Mouse (Mus musculus) left cerebral cortex, postnatal 14 days (tissue): ENCODE data around the gene Hipk2. TPM values are rescaled to one million over a fixed set of nuclear protein-coding genes. Genes with fewer than 3 reads are reported as not detected.

Experiments used
- DNase-seq, 2 experiments: peaks; one replicate each; pipeline ENCODE4 v3.0.0; 2021 to 2022; ENCODE audit warnings: low spot score in 2 of 2, mixed read lengths in 1 of 2
- intact Hi-C: fragments of 180-260 bp; cut with DNase I; formaldehyde crosslinking; loops from one replicate; pipeline ENCODE4 v1.15.1; 2025
- total RNA-seq, 2 experiments: library from RNA; stranded (reverse); gene quantifications; 2 replicates each; pipeline ENCODE4 v1.2.3; 2021

Hipk2 gene
- total RNA-seq, 2 experiments from 2014 or later = 48.3 to 52.3 TPM

- no peak for DNase-seq
- intact Hi-C loops = no loop called here
Measured at GRCm38 (mm10) chr6:38840780-38841179, 35.2 kb downstream of the Hipk2 start.

- intact Hi-C loops = no loop called here
Measured at GRCm38 (mm10) chr6:38840380-38840779, 35.6 kb downstream of the Hipk2 start.

GRCm38 (mm10) chr6:38839891-38840290 is 36.1 kb downstream of the Hipk2 start:
- no peak for DNase-seq
- intact Hi-C loops = no loop called here

More at GRCm38 (mm10) chr6:38840380-38840779, 35.6 kb downstream of the Hipk2 start:
- DNase-seq = peak in 1 of 2 experiments; percentile 43

GRCm38 (mm10) chr6:38838061-38838460 is 37.9 kb downstream of the Hipk2 start:
- no peak for DNase-seq
- intact Hi-C loops = no loop called here

GRCm38 (mm10) chr6:38835217-38835616 is 40.7 kb downstream of the Hipk2 start:
- intact Hi-C loops = no loop called here
- no peak for DNase-seq

- intact Hi-C loops = no loop called here
- no peak for DNase-seq
Measured at GRCm38 (mm10) chr6:38834727-38835126, 41.2 kb downstream of the Hipk2 start.

- intact Hi-C loops = no loop called here
- no peak for DNase-seq
Measured at GRCm38 (mm10) chr6:38833721-38834120, 42.2 kb downstream of the Hipk2 start.

- intact Hi-C loops = no loop called here
- DNase-seq = no peak
Measured at GRCm38 (mm10) chr6:38829452-38829851, 46.5 kb downstream of the Hipk2 start.

- intact Hi-C loops = no loop called here
- DNase-seq = no peak
Measured at GRCm38 (mm10) chr6:38828211-38828610, 47.8 kb downstream of the Hipk2 start.

GRCm38 (mm10) chr6:38827435-38827834 is 48.5 kb downstream of the Hipk2 start:
- no peak for DNase-seq
- intact Hi-C loops = no loop called here

- intact Hi-C loops = no loop called here
- no peak for DNase-seq
Measured at GRCm38 (mm10) chr6:38826857-38827256, 49.1 kb downstream of the Hipk2 start.

- intact Hi-C loops = no loop called here
- no peak for DNase-seq
Measured at GRCm38 (mm10) chr6:38825886-38826285, 50.1 kb downstream of the Hipk2 start.

GRCm38 (mm10) chr6:38823827-38824226 is 52.1 kb downstream of the Hipk2 start:
- intact Hi-C loops = no loop called here
- DNase-seq = no peak

- no peak for DNase-seq
Measured at GRCm38 (mm10) chr6:38823164-38823563, 52.8 kb downstream of the Hipk2 start.

GRCm38 (mm10) chr6:38821686-38822085 is 54.3 kb downstream of the Hipk2 start:
- intact Hi-C loops = no loop called here
- no peak for DNase-seq

More at GRCm38 (mm10) chr6:38823164-38823563, 52.8 kb downstream of the Hipk2 start:
- intact Hi-C loops = no loop called here

- intact Hi-C loops = no loop called here
- no peak for DNase-seq
Measured at GRCm38 (mm10) chr6:38820862-38821261, 55.1 kb downstream of the Hipk2 start.

- intact Hi-C loops = no loop called here
Measured at GRCm38 (mm10) chr6:38816216-38816615, 59.7 kb downstream of the Hipk2 start.

GRCm38 (mm10) chr6:38815582-38815981 is 60.4 kb downstream of the Hipk2 start:
- intact Hi-C loops = no loop called here

More at GRCm38 (mm10) chr6:38816216-38816615, 59.7 kb downstream of the Hipk2 start:
- DNase-seq = no peak

GRCm38 (mm10) chr6:38814690-38815089 is 61.3 kb downstream of the Hipk2 start:
- no peak for DNase-seq
- intact Hi-C loops = no loop called here

More at GRCm38 (mm10) chr6:38815582-38815981, 60.4 kb downstream of the Hipk2 start:
- DNase-seq = peak; percentile 16 to 26

GRCm38 (mm10) chr6:38811459-38812145 is 64.4 kb downstream of the Hipk2 start:
- DNase-seq = no peak
- intact Hi-C loops = no loop called here

- intact Hi-C loops = no loop called here
- DNase-seq = no peak
Measured at GRCm38 (mm10) chr6:38810121-38810475, 65.9 kb downstream of the Hipk2 start.
